Mouse (Mus musculus): ENCODE results near the gene Gse1.

DNA sequence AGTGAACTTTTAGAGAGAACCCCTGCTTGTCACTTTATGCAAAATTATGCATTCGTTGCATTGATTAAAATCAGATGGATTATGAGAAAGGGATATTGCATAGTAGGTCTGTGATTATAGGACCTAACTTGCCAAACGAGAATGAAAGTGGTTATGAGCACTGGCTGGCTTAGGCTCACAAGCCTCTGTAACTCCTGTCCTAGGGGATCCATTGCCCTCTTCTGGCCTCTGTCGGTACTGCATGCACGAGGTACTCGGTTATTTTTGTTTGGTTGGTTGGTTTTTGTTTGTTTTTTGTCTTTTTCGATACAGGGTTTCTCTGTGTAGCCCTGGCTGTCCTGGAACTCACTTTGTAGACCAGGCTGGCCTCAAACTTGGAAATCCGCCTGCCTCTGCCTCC lies 379.6 kb downstream of the Gse1 start:
- peak; percentile 90 for TF ChIP-seq CTCF (conservative IDR thresholded peaks at IDR 0.05; ENCODE audit: low read length)
- no peak for TF ChIP-seq NANOG (IDR thresholded peaks at IDR 0.05; ENCODE audit: borderline replicate concordance, low read length)
- no peak for TF ChIP-seq POU5F1 (IDR thresholded peaks at IDR 0.05; ENCODE audit: borderline replicate concordance, low read length)

Measured in E14TG2a.4 (cell line).